Mouse (Mus musculus): Measurements from ENCODE around the gene Npepl1. TPM values are rescaled to one million over a fixed set of nuclear protein-coding genes. Genes with fewer than 3 reads are reported as not detected.

Gene Npepl1
- polyA plus RNA-seq (2014; fragmentation: Illumina TruSeq; extraction: RNeasy Lipid Tissue Mini Kit (QIAGEN cat#74804); ENCODE audit: low read depth, low replicate concordance): 45.9 TPM

GRCm38 (mm10) chr2:174109991-174110782 lies at the start of gene Npepl1:
TSS of gene Npepl1 (plus strand) at chr2:174110349.

GRCm38 (mm10) chr2:174075673-174076432 lies 34.3 kb upstream of the Npepl1 start, which contains the start of gene Stx16:
TSS of gene Stx16 (plus strand) at chr2:174076308.

Other genes with a start within 250 kb of the Npepl1 start
- 54.5 TPM for gene Stx16, start 34.0 kb upstream of the Npepl1 start, polyA plus RNA-seq (2014; fragmentation: Illumina TruSeq; extraction: RNeasy Lipid Tissue Mini Kit (QIAGEN cat#74804); ENCODE audit: low read depth, low replicate concordance)
- gene Gnas, start 174.0 kb downstream of the Npepl1 start, polyA plus RNA-seq (2014; fragmentation: Illumina TruSeq; extraction: RNeasy Lipid Tissue Mini Kit (QIAGEN cat#74804); ENCODE audit: low read depth, low replicate concordance): 964 TPM
- gene Gm20721, start 236.4 kb downstream of the Npepl1 start, polyA plus RNA-seq (2014; fragmentation: Illumina TruSeq; extraction: RNeasy Lipid Tissue Mini Kit (QIAGEN cat#74804); ENCODE audit: low read depth, low replicate concordance): not detected